Mouse (Mus musculus): ENCODE measurements around the gene Gm43738. TPM values are rescaled to one million over a fixed set of nuclear protein-coding genes. Genes with fewer than 3 reads are reported as not detected.
A peak's percentile ranks its signal among the peaks of the same experiment; 100 is the strongest.

Gene Gm43738
- polyA plus RNA-seq, 1 experiment from 2014 or later, result not detected

GRCm38 (mm10) chr3:89094021-89094420 is 6.9 kb downstream of the Gm43738 start:
- WGBS, result 86% methylated on average over 10 of the region's 10 CpGs
- H3K27ac ChIP-seq, result no peak overlapping the region
- no peak overlapping the region for H3K4me3 ChIP-seq
- ATAC-seq (ENCODE audit: low FRiP score, low read depth), result no peak
- no peak overlapping the region for H3K9ac ChIP-seq
- H3K27me3 ChIP-seq (replicated peaks), result peaks cover 2% of the 10 kb centered on the region
- H3K4me1 ChIP-seq, result peaks cover 41% of the 10 kb centered on the region
- H3K4me2 ChIP-seq (replicated peaks), result no peak overlapping the region
- H3K9me3 ChIP-seq, result no peaks in the 10 kb centered on the region
- peaks cover 45% of the 10 kb centered on the region for H3K36me3 ChIP-seq

GRCm38 (mm10) chr3:89093175-89093574 is 7.7 kb downstream of the Gm43738 start, which contains the start of gene Rusc1:
Gene Rusc1, minus strand, starts transcription at chr3:89093311.
- peak within 1 kb of the TSS; percentile 97 for H3K4me2 ChIP-seq (replicated peaks)
- peaks cover 10% of the 10 kb centered on the region for H3K27me3 ChIP-seq (replicated peaks)
- peaks cover 42% of the 10 kb centered on the region for H3K4me1 ChIP-seq
- H3K36me3 ChIP-seq, result peaks cover 46% of the 10 kb centered on the region
- under 1% methylated on average over 18 of the region's 18 CpGs for WGBS
- ATAC-seq (ENCODE audit: low FRiP score, low read depth), result peak; percentile 77
- H3K9me3 ChIP-seq, result no peaks in the 10 kb centered on the region
- H3K4me3 ChIP-seq, result peak within 1 kb of the TSS; percentile 65
- peak within 1 kb of the TSS; percentile 78 for H3K9ac ChIP-seq
- no peak within 1 kb of the TSS; the same call in 1 of the 2 replicates for H3K27ac ChIP-seq

GRCm38 (mm10) chr3:89092509-89093090 is 8.3 kb downstream of the Gm43738 start:
- Histone ChIP-seq H3K4me1 (peaks cover 46% of the 10 kb centered on the region), H3K4me3 (peak overlapping the region; percentile 65), H3K27ac (no peak overlapping the region; the same call in 1 of the 2 replicates), H3K9ac (peak overlapping the region; percentile 78), H3K4me2 (replicated peaks) (peak overlapping the region; percentile 97), H3K9me3 (no peaks in the 10 kb centered on the region), H3K36me3 (peaks cover 47% of the 10 kb centered on the region), H3K27me3 (replicated peaks) (peaks cover 13% of the 10 kb centered on the region)
- peak; percentile 17; the same call in 1 of the 2 replicates for ATAC-seq (ENCODE audit: low FRiP score, low read depth)
- WGBS, result 16% methylated on average over 11 of the region's 11 CpGs

GRCm38 (mm10) chr3:89091811-89092508 is 8.9 kb downstream of the Gm43738 start:
- Histone ChIP-seq H3K9ac (peak overlapping the region; percentile 78), H3K9me3 (no peaks in the 10 kb centered on the region), H3K4me2 (replicated peaks) (peak overlapping the region; percentile 97), H3K27me3 (replicated peaks) (peaks cover 13% of the 10 kb centered on the region), H3K36me3 (peaks cover 45% of the 10 kb centered on the region), H3K4me1 (peaks cover 47% of the 10 kb centered on the region), H3K27ac (no peak overlapping the region), H3K4me3 (peak overlapping the region; percentile 65)
- WGBS, result 7% methylated on average over 20 of the region's 20 CpGs
- no peak for ATAC-seq (ENCODE audit: low FRiP score, low read depth)

GRCm38 (mm10) chr3:89090694-89091655 is 9.9 kb downstream of the Gm43738 start:
- Histone ChIP-seq H3K36me3 (peaks cover 42% of the 10 kb centered on the region), H3K4me2 (replicated peaks) (peak overlapping the region; percentile 97), H3K9ac (peak overlapping the region; percentile 78), H3K27me3 (replicated peaks) (peaks cover 13% of the 10 kb centered on the region), H3K27ac (peak overlapping the region; percentile 50; the same call in 1 of the 2 replicates), H3K4me3 (peak overlapping the region; percentile 65), H3K4me1 (peaks cover 47% of the 10 kb centered on the region), H3K9me3 (no peaks in the 10 kb centered on the region)
- WGBS, result under 1% methylated on average over 72 of the region's 74 CpGs
- peak; percentile 55 for ATAC-seq (ENCODE audit: low FRiP score, low read depth)

- H3K4me3 ChIP-seq, result peak overlapping the region; percentile 65
- peaks cover 13% of the 10 kb centered on the region for H3K27me3 ChIP-seq (replicated peaks)
- peak; percentile 54 for ATAC-seq (ENCODE audit: low FRiP score, low read depth)
- H3K36me3 ChIP-seq, result peaks cover 40% of the 10 kb centered on the region
- H3K4me2 ChIP-seq (replicated peaks), result peak overlapping the region; percentile 97
- under 1% methylated on average over 40 of the region's 40 CpGs for WGBS
- no peaks in the 10 kb centered on the region for H3K9me3 ChIP-seq
- peaks cover 47% of the 10 kb centered on the region for H3K4me1 ChIP-seq
- H3K27ac ChIP-seq, result peak overlapping the region; percentile 50; the same call in 1 of the 2 replicates
- H3K9ac ChIP-seq, result peak overlapping the region; percentile 78
Observed at GRCm38 (mm10) chr3:89089882-89090591, 10.9 kb downstream of the Gm43738 start.

GRCm38 (mm10) chr3:89088974-89089373 is 11.9 kb downstream of the Gm43738 start:
- ATAC-seq (ENCODE audit: low FRiP score, low read depth), result no peak
- H3K9ac ChIP-seq, result peak overlapping the region; percentile 78; the same call in 1 of the 2 replicates
- H3K27me3 ChIP-seq (replicated peaks), result peaks cover 13% of the 10 kb centered on the region
- no peaks in the 10 kb centered on the region for H3K9me3 ChIP-seq
- H3K36me3 ChIP-seq, result peaks cover 40% of the 10 kb centered on the region
- H3K27ac ChIP-seq, result no peak overlapping the region
- peaks cover 46% of the 10 kb centered on the region for H3K4me1 ChIP-seq
- WGBS, result 59% methylated on average over 14 of the region's 14 CpGs
- peak overlapping the region; percentile 97 for H3K4me2 ChIP-seq (replicated peaks)
- H3K4me3 ChIP-seq, result 0 out of 2 replicates have a peak overlapping the region, but pooled peaks have one; percentile 1

GRCm38 (mm10) chr3:89087338-89088110 is 13.4 kb downstream of the Gm43738 start:
- Histone ChIP-seq H3K27ac (no peak overlapping the region), H3K4me2 (replicated peaks) (peak overlapping the region; percentile 31; the same call in 1 of the 2 replicates), H3K9ac (no peak overlapping the region; the same call in 1 of the 2 replicates), H3K9me3 (no peaks in the 10 kb centered on the region), H3K27me3 (replicated peaks) (peaks cover 13% of the 10 kb centered on the region), H3K4me1 (peaks cover 36% of the 10 kb centered on the region), H3K4me3 (no peak overlapping the region), H3K36me3 (peaks cover 40% of the 10 kb centered on the region)
- 40% methylated on average over 21 of the region's 21 CpGs for whole genome bisulfite sequencing
- ATAC-seq (ENCODE audit: low FRiP score, low read depth), result no peak

- H3K27me3 ChIP-seq (replicated peaks), result peaks cover 13% of the 10 kb centered on the region
- no peak for ATAC-seq (ENCODE audit: low FRiP score, low read depth)
- no peaks in the 10 kb centered on the region for H3K9me3 ChIP-seq
- H3K36me3 ChIP-seq, result peaks cover 48% of the 10 kb centered on the region
- H3K27ac ChIP-seq, result no peak overlapping the region
- no peak overlapping the region for H3K4me2 ChIP-seq (replicated peaks)
- H3K4me1 ChIP-seq, result peaks cover 13% of the 10 kb centered on the region; the same call in 1 of the 2 replicates
- H3K4me3 ChIP-seq, result no peak overlapping the region
- 86% methylated on average over 12 of the region's 12 CpGs for WGBS
- no peak overlapping the region for H3K9ac ChIP-seq
Observed at GRCm38 (mm10) chr3:89084654-89085190, 16.2 kb downstream of the Gm43738 start.

GRCm38 (mm10) chr3:89084133-89084532 is 16.8 kb downstream of the Gm43738 start:
- H3K9me3 ChIP-seq, result no peaks in the 10 kb centered on the region
- no peak overlapping the region for H3K27ac ChIP-seq
- WGBS, result 85% methylated on average over 2 of the region's 2 CpGs
- H3K36me3 ChIP-seq, result peaks cover 53% of the 10 kb centered on the region
- no peak overlapping the region for H3K4me3 ChIP-seq
- no peak for ATAC-seq (ENCODE audit: low FRiP score, low read depth)
- 0 out of 2 replicates have a peak, but pooled peaks cover 8% of the 10 kb centered on the region for H3K4me1 ChIP-seq
- no peak overlapping the region for H3K4me2 ChIP-seq (replicated peaks)
- H3K27me3 ChIP-seq (replicated peaks), result peaks cover 13% of the 10 kb centered on the region
- no peak overlapping the region for H3K9ac ChIP-seq
